In genomic region chr3:130818467-130819030, GRCm38 (mm10) we compare ENCODE assay signal across 8 mouse cellular contexts.
DNase-seq lines count a peak whose midpoint lies in the region; ATAC-seq lines count a peak whose summit lies in the region.

No protein-coding gene starts in this region.

- DNase-seq in embryo, embryonic 10 days (ENCODE audit: low spot score), result peak; percentile 93
- peak; percentile 85 for DNase-seq in gastrocnemius, postnatal 14 days
- peak; percentile 14 to 88 for DNase-seq in left cerebral cortex, adult 9 months (ENCODE audit: low spot score in 2 of 2)
- peak; percentile 88 to 94 for DNase-seq in right cerebral cortex, postnatal 10 days (ENCODE audit: low spot score in 2 of 2)
- peak; percentile 90 for DNase-seq in urinary bladder, postnatal 14 days (ENCODE audit: low spot score)

- intact Hi-C loops in gastrocnemius, postnatal 14 days (cut with DNase I; ENCODE audit: low total_unique reads), result loop anchor here (5.0 kb wide), 1 partner anchor 419 kb away; no protein-coding TSS in a partner anchor

- peak; percentile 81 for ATAC-seq in activated CD4-positive, CD25-positive, alpha-beta regulatory T cell, adult 4 months
- peak; percentile 80 for ATAC-seq in inflammation-experienced regulatory T-cells, adult 6 months
- ATAC-seq in megakaryocyte progenitor cell, adult 5-6 weeks (replicated peaks; ENCODE audit: poor library complexity), result peak; percentile 96

Comparison
In these comparisons a context has a peak if more than half of its experiments do, and no peak if none do; other contexts are left out.
1. Peak in every context shown above with its lines: DNase-seq and ATAC-seq.